Mouse (Mus musculus): ENCODE results near the gene 2310007B03Rik. TPM values are rescaled to one million over a fixed set of nuclear protein-coding genes. Genes with fewer than 3 reads are reported as not detected.

2310007B03Rik gene
- polyA plus RNA-seq, 1 experiment, result 0.03 TPM

DNA sequence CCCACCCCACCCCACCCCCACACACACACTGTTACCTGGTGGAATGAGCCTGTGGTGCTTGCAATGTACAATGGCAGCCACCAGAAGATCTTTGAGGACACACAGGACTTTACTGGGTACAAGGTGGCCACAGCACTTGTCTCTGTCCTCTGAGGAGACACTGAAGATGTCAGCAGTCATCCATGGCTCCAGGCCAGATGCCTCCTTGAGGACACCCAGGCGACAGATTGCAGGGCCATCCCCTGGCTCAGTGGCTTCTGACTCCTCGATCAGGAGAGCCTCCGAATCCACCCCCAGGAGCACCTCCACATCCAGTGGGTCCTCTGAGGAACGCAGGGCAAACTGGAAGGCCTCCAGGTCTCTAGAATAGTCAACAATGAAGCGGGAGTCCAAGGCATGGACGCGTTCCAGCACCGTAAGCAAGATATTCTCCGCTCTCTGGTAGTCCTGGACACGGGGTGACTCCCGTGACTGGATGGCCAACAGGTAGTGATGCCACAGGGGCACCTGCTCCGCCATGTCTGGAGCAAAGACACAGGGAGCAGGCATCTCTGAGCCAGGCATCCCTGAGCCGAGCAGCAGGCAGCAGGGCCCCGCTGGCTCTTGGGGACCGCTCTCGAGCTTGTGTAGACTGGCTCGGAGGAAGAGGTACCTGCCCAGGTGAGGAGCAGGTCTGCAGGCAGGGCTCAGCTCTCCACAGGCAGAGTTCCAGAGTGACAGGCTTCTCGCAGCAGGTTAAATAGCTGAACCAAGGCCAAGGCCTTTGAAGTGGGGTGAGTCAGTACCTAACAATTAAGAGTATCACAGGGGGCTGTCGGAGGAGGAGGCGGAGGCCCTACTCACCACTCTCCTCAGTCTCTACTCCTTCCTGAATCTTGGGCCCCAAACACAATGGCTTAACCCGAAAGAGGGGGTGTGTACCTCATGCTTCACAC is 915 bp downstream of the 2310007B03Rik start:
- DNase-seq (ENCODE audit: low spot score), result no peak

DNA sequence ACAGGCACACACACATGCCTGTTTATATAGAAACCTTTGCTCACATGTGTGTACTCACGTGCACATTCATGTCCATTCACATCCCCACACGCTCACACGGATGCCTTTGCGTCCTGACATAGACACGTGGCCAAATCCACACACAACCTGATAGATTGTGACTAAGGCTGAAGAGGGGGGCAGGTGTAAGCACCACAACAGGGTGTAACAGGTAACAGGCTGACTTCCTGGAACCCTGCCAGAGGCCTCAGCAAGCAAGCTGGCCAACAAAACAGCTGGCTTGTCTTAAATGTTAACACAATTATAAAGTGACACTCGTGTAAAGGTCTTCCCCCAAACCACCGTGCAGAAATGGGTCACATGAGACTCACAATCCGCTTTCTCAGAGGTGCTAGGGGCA is 1.8 kb downstream of the 2310007B03Rik start:
- no peak for DNase-seq (ENCODE audit: low spot score)

DNA sequence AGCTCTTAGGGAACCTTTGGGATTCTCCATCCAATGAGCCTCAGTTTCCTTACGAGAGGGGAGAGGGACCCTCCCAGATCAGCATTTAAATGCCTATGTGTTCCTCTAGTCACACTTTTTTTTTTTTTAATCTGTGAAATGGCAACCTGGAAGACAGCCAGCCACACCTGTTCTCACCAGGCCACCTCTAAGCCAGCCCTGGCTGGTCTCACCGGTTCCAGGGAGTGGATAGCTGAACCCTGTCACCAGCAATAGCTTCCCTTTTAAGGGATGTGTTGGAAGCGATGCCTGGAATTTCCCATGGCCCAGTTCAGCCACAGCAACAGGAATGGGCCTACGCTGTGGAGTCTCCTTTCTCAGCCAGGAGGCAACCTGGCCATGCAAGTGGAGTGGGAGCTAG is 3.2 kb downstream of the 2310007B03Rik start:
- DNase-seq (ENCODE audit: low spot score), result no peak

DNA sequence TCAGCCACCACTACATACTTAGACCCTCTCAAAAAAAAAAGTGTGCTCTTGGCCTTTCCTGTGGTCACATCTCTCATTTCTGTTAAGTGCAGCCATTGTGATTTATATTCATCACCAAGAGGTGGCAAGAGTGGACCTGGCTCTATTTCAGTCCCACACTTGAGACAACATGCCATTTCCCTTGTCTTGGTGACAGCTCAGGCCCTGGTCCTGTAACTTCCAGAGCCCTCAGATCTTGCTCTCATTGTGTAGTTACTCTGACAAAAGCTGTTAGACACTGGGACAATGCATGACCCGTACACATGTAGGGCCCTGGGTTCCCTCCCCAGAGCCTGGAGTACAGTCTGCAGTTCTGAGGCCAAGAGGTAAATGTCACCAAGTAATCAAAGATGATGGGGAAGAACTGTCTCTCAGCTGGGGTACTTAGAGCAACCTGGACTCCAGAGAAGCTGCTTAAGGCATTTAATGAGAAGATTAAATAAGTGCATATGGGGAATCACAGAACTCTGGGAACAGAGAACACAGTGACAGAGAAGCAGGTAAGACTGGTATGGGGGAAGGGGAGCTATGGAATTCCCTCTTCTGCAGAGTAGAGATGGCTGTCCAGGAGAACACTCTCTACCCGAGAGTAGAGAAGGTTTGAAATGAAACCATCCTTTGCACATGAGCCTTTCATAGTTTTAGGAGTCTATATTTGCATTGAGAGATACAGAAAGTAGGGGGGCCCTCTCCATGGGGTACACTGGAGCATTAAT is 9.7 kb downstream of the 2310007B03Rik start:
- DNase-seq (ENCODE audit: low spot score), result no peak

DNA sequence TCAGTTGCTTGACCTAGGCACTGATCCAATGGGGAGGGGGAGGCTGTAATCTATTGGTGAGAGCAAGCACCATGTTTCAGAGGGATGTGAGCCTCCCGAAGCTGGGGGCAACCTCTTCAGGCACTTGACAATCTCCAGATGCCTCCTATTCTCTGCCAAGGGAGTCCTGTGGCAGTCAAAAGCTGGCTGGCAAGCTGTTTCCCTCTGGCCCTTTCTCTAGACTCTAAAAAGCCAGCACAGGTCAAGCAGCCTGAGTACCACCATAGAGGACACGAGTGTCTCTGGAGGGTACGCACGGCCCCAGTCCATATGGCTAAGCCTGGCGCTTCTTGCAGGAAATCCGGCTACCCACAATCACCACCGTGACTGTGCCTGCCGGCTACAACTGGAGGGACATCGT is 16.6 kb downstream of the 2310007B03Rik start:
- DNase-seq (ENCODE audit: low spot score), result no peak

DNA sequence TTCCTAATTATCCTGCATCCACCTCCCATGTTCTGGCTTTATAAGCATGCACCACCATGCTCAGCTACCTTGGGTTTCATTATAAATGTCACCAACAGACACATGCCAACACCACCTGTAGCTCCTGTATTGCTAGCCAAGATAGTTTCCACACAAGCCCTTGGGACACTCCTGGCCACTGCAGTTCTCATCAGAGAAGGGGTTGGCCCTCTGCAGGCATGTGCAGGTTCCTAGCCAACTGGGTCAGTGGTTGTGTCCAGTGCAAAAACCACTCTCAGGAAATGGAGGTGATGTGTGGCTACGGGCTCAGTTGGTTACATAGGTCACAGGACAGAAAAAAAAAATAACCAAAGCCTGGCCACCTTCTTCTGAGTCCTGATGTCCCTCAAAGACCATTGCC is 17.9 kb downstream of the 2310007B03Rik start:
- DNase-seq (ENCODE audit: low spot score), result no peak

DNA sequence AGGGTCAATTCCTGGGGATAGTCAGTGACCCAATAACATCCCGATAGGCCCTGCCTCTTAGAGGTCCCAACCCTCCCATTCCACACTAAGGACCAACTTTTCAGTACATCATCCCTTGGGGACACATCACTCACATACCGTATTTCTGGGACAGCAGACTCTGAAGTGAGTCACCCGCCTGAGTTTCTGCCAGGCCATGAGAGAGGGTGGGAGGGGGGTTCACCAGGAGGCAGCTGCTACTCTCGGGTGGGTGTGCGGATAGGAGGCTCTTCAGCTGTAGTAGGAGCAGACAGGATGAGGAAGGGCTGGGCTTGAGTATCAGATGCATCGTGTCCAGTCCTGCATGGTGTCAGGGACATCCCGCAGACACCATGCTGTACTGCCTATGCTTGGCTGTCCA is 21.0 kb downstream of the 2310007B03Rik start:
- DNase-seq (ENCODE audit: low spot score), result no peak

DNA sequence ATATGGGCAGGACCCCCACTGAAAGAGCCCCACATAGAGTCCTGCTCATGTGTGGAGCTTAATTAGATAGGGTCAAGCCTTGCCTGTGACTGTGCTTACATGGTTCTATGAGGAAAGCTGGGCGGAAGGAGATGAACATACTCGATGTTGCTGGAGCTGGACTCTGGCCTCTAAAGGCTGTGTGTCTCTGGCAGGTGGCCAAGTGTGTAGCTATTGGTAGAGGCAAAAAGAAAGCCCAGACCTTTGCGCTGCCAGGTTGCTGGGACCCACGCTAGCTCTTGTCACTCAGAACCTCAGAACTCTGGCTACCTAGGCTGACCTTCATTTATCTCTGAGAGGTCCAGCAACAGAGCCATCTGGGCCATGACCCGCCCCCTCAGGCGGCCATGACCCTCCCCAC is 22.2 kb downstream of the 2310007B03Rik start:
- no peak for DNase-seq (ENCODE audit: low spot score)

DNA sequence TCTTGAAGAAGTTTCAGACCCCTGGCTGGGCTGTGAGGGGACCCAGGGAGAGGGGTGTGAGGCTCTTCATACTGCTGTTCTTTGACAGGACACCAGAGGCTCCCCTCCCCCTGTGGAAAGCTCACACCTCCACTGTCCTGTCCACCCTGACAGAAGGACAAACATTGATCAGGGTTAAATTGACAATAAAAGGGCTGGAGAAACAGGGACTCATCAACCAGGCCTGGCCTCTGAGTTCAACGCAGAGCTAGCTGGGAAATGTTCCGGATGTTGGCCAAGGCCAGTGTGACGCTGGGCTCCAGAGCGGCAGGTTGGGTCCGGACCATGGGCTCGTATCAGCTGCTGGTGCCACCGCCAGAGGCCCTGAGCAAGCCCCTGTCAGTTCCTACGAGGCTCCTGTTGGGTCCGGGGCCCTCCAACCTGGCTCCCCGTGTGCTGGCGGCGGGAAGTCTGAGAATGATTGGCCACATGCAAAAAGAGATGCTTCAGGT is 25.7 kb downstream of the 2310007B03Rik start, which contains the start of gene Agxt:
Agxt (plus strand) TSS at position 205 of the 491 bp plus-strand sequence.
- no peak for DNase-seq (ENCODE audit: low spot score)

DNA sequence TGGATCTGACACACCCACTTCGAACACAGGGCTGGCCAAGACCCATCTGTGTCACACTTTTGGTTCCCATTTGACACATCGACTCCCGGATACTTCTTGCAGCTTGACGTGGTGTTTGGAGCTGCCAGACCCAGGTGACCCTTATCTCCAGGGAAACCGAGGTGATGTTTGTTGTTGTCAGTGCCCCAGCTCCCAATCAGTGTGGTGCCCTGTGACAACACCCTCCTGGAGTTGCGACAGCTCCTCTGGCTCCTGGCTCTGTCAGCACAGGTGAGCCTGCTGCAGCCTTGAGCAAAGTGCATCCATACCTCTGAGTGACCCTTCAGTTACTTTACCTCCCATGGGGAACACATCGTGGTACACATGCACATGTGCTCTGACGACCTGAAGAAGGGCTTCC is 28.1 kb downstream of the 2310007B03Rik start:
- DNase-seq (ENCODE audit: low spot score), result no peak

DNA sequence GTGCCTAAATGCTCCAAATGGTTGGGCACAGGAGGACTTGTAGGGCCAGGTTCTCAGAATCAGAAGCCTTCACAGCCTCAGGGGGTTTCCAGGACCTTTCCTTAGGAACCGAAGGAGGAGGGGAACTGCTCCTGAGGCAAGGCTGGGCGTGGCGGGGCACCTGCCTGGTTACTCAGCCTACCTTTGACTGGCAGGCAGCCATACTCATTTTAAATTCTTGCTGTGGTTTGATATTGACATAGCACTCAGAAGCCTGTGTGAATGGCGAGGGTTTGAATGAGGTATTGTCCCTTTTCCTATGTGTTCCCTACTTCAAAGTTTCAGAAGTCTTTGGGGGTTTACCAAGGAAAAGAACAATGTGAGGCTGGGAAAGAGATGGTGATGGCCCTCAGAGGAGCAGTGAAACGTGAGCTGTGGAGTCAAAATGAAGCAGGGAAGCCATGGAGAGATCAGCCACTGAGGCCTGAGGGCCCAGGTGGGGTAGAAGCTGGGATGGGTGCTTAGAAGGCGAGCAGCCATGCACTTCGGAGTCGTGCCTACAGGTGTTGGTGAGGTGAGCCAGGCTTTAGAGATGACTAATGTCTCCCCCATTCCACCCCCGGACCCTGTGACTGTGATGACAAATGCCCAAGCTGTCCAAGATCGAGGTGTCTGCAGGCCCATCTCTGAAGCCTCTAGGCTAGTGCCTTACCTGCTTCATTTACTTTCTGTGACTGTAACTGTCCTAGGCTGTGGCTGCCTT is 30.3 kb downstream of the 2310007B03Rik start:
- DNase-seq (ENCODE audit: low spot score), result no peak

DNA sequence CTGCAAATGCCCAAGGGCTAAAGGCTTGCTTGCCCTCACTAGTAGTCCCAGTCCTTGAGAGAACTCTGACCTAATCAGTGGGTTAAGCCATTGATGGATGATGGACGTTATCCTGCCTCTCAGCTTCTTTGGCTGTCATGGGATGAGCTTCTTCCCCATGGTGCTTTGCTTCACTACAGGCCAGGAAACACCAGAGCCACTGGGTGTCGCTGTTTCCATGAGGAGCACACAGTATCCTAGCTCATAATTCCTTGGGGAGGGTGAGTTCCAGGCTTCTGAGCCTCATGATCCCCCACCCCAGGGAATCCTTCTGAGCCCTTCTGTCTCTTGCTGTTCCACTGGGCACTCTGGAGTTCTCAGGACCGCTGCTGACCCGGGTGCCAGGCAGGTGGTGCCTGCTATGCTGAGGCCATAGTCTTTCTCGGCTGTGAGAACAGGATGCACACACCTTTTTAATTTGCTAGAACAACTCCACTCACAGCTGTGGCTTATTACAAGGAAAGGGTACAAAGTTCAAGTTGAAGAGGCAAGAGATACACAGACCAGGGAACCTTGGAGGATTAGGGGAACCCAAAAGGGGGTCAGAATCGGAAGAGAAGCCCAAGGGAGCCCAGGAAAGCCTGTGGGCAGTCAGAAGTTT is 31.9 kb downstream of the 2310007B03Rik start:
- DNase-seq (ENCODE audit: low spot score), result no peak

DNA sequence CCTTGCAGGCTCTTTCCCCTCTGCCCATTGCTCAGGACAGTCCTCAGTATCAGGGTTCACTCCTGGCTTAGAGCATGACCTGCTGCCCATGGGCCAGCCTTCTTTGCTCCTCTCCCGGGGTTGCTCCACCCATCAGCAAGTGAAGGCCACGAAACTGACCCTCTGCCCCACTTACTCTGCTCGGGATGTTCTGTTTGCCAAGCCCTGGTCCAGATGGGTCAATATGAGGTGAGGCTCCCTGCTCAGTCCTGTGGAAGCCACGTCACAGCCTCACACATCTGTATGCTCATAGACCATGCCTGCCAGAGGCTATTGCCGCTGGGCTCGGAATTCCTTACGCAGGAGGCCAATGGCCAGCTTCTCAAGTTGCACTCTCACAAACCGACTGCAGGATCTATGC is 32.5 kb downstream of the 2310007B03Rik start:
- DNase-seq (ENCODE audit: low spot score), result no peak

DNA sequence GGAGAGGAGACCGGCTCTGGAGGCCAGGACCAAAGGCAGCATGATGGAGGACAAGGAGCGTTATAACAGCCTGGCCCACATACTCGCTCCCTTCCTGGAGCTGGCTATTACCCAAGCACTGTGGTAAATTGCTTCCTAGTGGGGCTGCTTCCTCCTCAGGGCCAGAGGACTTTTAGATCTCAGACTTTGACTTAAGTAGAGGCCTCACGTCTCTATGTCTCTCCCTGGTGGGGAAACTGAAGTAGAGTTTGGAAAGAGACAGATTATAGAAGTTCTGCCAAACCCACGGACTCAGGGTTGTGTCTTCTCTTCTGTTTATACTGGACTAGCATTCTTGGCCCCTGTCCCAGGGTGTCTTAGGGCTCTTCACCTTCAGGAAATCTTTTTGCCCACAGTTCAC is 35.5 kb downstream of the 2310007B03Rik start:
- no peak for DNase-seq (ENCODE audit: low spot score)

DNA sequence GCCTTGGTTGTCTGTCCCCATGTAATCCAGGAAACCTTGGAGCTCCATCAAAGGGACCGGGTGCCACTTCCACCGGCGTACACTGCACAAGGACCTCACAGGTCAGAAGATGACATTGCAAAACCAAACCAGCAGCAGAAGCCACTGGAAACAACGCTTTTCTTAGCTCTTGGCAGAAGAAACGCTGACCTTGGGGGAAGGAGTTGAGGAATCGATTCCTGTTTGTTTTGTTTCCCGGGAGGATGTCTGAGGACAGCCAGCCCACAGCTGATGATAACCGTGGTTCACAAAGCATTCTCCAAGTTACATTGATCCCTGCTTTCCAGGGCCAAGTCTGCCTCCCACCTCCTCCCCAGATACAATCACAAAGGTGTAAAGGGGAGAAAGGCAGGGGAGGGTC is 36.7 kb downstream of the 2310007B03Rik start:
- DNase-seq (ENCODE audit: low spot score), result no peak

DNA sequence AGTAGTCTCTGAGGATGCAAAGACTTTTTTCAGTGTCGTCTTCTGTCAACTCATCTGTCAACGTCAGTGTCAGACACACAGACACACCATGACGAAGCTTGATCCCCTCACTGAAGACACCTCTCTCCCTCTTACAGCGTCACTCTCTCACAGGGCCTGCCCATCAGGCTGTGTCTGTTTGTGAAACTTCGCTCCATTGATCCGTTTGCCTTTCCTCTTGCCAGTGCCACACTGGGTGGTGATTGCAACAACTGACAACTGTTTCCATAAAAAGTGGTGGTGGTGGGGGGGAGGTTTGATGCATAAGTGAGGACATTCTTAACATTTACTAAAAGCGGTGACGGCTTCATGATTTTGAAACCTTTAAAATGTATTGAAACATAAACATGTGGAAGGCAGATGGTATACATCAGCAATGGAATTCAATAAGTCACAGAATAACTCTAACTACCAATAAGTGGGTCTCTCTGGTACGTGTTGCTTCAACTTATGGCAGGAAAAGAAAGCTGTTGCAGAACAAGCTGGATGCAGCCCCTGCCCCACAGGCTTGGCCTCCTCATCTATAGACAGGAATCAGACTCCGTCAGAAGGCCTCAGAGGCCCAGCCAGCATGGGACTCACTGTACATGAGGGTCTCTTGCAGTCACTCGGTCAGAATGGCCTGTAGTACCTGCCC is 37.4 kb downstream of the 2310007B03Rik start:
- DNase-seq (ENCODE audit: low spot score), result no peak

DNA sequence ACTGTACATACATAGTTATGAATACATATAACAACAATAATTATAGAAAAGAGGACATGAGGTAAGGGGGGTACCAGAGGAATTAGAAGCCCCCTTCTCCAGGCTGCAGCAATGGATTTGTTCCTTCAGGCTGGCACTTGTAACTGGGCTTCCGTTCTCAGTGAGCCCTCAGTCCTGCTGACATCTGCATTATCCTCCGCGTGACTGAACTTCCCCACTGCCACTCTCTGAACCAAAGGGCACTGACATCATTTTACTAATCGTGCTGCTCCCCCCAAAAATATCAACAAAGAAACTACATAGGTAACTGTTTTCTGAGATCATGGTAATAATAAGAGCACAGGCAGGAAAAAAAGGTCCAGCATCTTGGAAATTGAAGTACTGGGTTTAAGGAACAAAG is 41.9 kb downstream of the 2310007B03Rik start:
- no peak for DNase-seq (ENCODE audit: low spot score)

DNA sequence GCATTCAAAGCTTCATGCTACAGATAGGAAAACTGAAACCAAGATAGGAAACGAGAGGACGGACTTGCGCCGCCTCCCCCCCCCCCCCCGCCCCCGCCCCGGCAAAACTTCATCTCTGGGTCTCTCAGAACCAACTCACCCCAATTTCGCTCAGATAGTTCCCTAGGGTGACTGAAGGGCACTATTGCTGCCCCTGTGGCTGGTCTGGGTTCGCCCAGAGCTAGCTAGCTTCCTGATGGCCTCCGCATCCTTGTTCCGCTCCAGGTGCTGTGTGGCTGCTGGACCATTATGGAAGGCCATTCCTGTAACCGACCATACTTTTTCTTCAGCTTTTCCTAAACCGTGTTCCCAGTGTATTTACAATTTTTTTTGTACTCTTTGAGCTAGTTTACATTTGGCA is 45.3 kb downstream of the 2310007B03Rik start:
- DNase-seq (ENCODE audit: low spot score), result no peak

DNA sequence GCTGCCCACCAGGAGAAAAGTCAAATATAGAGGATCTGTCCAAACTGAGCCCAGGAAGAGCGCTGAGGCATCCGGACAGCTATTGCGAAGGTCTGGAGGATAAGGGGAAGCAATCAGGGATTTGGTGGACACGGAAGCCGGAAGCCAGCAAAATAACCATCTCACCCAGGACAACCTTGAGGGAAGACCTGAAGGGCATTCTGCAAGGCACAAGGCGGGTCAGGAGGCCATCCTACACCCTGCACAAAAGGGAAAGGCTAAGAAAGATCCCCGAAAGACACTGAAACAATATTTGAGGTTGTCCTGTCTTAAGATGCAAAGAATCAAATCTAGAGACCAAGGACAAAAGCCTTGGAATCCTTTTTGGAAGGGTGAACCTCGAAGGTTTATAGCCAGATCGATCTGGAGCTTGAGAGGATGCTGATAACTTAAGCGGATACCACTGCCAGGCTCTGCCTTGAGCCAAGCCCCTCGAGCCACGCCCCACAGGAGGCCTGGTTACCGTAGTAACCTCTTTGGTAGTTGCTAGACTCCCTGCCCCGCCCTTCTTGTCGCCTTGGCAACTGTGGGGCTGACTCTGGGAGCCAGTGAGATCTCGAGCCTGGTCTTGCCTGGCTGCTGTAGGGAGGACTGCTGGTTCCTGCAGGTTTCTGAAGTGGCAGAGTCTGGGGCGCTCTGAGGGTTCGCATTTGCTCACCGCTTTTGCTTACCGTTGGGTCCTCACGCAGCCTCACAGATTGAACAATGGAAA is 45.9 kb downstream of the 2310007B03Rik start:
- no peak for DNase-seq (ENCODE audit: low spot score)

DNA sequence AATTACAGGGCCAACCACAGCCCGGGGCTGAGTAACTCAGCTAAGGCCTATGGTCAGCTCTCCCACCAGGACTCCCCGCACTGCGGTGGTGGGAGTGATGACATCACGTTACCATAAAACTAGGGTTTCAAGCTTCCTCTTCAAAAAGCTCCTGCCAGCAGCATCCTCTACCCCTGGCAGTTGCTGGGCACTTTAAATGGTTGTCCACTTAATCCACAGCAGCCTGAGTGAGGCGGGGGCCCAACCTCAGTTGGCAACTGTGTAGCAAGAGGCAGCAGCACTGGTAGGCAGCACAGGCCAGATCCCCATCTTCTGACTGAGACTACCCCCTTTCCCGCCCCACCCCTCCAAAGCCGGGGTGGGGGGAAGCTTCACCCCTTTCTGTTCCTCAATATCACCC is 58.0 kb downstream of the 2310007B03Rik start:
- DNase-seq (ENCODE audit: low spot score), result no peak
